Mouse (Mus musculus): ENCODE data around the gene Rhbdd2. TPM values are rescaled to one million over a fixed set of nuclear protein-coding genes. Genes with fewer than 3 reads are reported as not detected.

Gene Rhbdd2
- polyA plus RNA-seq, 1 experiment from 2014 or later = 55.9 TPM

GRCm38 (mm10) chr5:135649309-135649633 is 16.9 kb downstream of the Rhbdd2 start:
- no peak for DNase-seq (ENCODE audit: low spot score)

DNA sequence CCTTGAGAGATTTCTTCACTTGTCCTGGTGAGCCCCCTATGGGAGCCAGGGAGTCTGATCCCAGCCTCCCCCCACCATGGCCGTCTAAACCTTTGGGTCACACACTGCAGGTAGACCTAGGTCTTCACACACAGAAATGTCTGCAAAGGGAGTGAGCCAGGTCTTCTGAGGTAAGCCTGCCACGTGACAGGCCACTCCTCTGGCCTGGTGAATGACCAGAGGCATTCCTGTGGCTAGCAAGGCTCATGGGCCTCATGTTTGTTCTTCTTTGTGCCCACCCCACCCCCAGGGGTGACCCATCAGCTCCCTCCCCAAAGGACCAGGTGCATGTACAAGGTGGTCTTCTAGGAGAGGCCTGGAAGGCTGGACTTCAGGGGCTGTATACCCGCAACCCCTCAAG is 19.1 kb downstream of the Rhbdd2 start:
- 86% methylated on average over 3 of the region's 3 CpGs for WGBS
- no peak for ATAC-seq (replicated peaks; ENCODE audit: low FRiP score, low read depth)
- Histone ChIP-seq H3K27ac (no peak overlapping the region), H3K4me2 (ENCODE audit: low read length) (no peak overlapping the region), H3K9ac (ENCODE audit: low read depth, low read length) (no peak overlapping the region), H3K4me1 (replicated peaks; ENCODE audit: insufficient read depth, low read length) (no peaks in the 10 kb centered on the region), H3K36me3 (ENCODE audit: insufficient read depth, low read length) (no peaks in the 10 kb centered on the region), H3K27me3 (ENCODE audit: insufficient read depth, low read length) (no peaks in the 10 kb centered on the region), H3K4me3 (replicated peaks; ENCODE audit: low read depth, low read length) (no peak overlapping the region), H3K9me3 (replicated peaks; ENCODE audit: low read length) (no peaks in the 10 kb centered on the region)
- no peak for TF ChIP-seq CTCF (IDR thresholded peaks at IDR 0.05; ENCODE audit: low read depth)
- DNase-seq (ENCODE audit: low spot score) = no peak

More at GRCm38 (mm10) chr5:135649309-135649633, 16.9 kb downstream of the Rhbdd2 start:
- Histone ChIP-seq H3K4me3 (replicated peaks; ENCODE audit: low read depth, low read length) (no peak overlapping the region), H3K9me3 (replicated peaks; ENCODE audit: low read length) (no peaks in the 10 kb centered on the region), H3K36me3 (ENCODE audit: insufficient read depth, low read length) (no peaks in the 10 kb centered on the region), H3K9ac (ENCODE audit: low read depth, low read length) (no peak overlapping the region), H3K4me1 (replicated peaks; ENCODE audit: insufficient read depth, low read length) (no peaks in the 10 kb centered on the region), H3K4me2 (ENCODE audit: low read length) (no peak overlapping the region), H3K27ac (no peak overlapping the region), H3K27me3 (ENCODE audit: insufficient read depth, low read length) (no peaks in the 10 kb centered on the region)
- no peak for TF ChIP-seq CTCF (IDR thresholded peaks at IDR 0.05; ENCODE audit: low read depth)
- ATAC-seq (replicated peaks; ENCODE audit: low FRiP score, low read depth) = no peak
- 100% methylated on average over 1 of the region's 1 CpGs for WGBS

- H3K27ac ChIP-seq = no peak overlapping the region
- no peak for TF ChIP-seq CTCF (IDR thresholded peaks at IDR 0.05; ENCODE audit: low read depth)
These were observed 20.8 kb downstream of the Rhbdd2 start for GRCm38 (mm10) chr5:135653209-135653608.

DNA sequence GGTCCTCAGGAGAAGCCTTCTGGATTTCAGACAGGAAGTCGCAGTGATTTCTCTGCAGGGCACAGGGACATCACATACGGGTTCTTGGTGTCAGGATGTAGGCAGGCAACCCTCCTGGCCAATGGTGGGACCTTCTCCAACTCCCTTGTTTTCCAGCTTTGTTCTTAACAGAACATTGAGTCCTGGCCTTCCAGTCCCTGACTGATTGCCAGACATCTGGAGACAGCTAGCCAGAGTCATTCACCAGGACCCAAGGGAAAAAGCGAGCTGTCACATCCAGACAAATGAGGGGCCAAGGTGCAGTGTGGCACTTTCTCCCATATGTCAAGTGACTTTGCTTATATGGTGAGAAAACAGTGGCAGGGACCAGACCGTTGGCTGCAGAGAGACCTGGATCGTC is 23.6 kb downstream of the Rhbdd2 start:
- H3K36me3 ChIP-seq (ENCODE audit: insufficient read depth, low read length) = no peaks in the 10 kb centered on the region

More at GRCm38 (mm10) chr5:135653209-135653608, 20.8 kb downstream of the Rhbdd2 start:
- no peaks in the 10 kb centered on the region for H3K27me3 ChIP-seq (ENCODE audit: insufficient read depth, low read length)
- no peaks in the 10 kb centered on the region for H3K9me3 ChIP-seq (replicated peaks; ENCODE audit: low read length)
- no peaks in the 10 kb centered on the region for H3K36me3 ChIP-seq (ENCODE audit: insufficient read depth, low read length)
- no peak overlapping the region for H3K4me2 ChIP-seq (ENCODE audit: low read length)
- no peak for DNase-seq (ENCODE audit: low spot score)
- H3K9ac ChIP-seq (ENCODE audit: low read depth, low read length) = no peak overlapping the region
- ATAC-seq (replicated peaks; ENCODE audit: low FRiP score, low read depth) = no peak
- WGBS = 25% methylated on average over 2 of the region's 2 CpGs
- no peak overlapping the region for H3K4me3 ChIP-seq (replicated peaks; ENCODE audit: low read depth, low read length)
- H3K4me1 ChIP-seq (replicated peaks; ENCODE audit: insufficient read depth, low read length) = no peaks in the 10 kb centered on the region

GRCm38 (mm10) chr5:135657128-135657527 is 24.7 kb downstream of the Rhbdd2 start:
- Histone ChIP-seq H3K4me1 (replicated peaks; ENCODE audit: insufficient read depth, low read length) (no peaks in the 10 kb centered on the region), H3K27ac (no peak overlapping the region), H3K36me3 (ENCODE audit: insufficient read depth, low read length) (no peaks in the 10 kb centered on the region), H3K9ac (ENCODE audit: low read depth, low read length) (no peak overlapping the region), H3K4me2 (ENCODE audit: low read length) (no peak overlapping the region), H3K4me3 (replicated peaks; ENCODE audit: low read depth, low read length) (no peak overlapping the region), H3K27me3 (ENCODE audit: insufficient read depth, low read length) (no peaks in the 10 kb centered on the region), H3K9me3 (replicated peaks; ENCODE audit: low read length) (no peaks in the 10 kb centered on the region)
- DNase-seq (ENCODE audit: low spot score) (no peak), ATAC-seq (replicated peaks; ENCODE audit: low FRiP score, low read depth) (no peak)
- TF ChIP-seq CTCF (IDR thresholded peaks at IDR 0.05; ENCODE audit: low read depth) = no peak
- 90% methylated on average over 5 of the region's 5 CpGs for WGBS

More for the DNA sequence above, 23.6 kb downstream of the Rhbdd2 start:
- Histone ChIP-seq H3K4me3 (replicated peaks; ENCODE audit: low read depth, low read length) (no peak overlapping the region), H3K4me2 (ENCODE audit: low read length) (no peak overlapping the region), H3K27me3 (ENCODE audit: insufficient read depth, low read length) (no peaks in the 10 kb centered on the region), H3K9ac (ENCODE audit: low read depth, low read length) (no peak overlapping the region), H3K9me3 (replicated peaks; ENCODE audit: low read length) (no peaks in the 10 kb centered on the region), H3K4me1 (replicated peaks; ENCODE audit: insufficient read depth, low read length) (no peaks in the 10 kb centered on the region), H3K27ac (no peak overlapping the region)
- ATAC-seq (replicated peaks; ENCODE audit: low FRiP score, low read depth) (no peak), DNase-seq (ENCODE audit: low spot score) (no peak)
- 77% methylated on average over 5 of the region's 5 CpGs for WGBS
- no peak for TF ChIP-seq CTCF (IDR thresholded peaks at IDR 0.05; ENCODE audit: low read depth)

DNA sequence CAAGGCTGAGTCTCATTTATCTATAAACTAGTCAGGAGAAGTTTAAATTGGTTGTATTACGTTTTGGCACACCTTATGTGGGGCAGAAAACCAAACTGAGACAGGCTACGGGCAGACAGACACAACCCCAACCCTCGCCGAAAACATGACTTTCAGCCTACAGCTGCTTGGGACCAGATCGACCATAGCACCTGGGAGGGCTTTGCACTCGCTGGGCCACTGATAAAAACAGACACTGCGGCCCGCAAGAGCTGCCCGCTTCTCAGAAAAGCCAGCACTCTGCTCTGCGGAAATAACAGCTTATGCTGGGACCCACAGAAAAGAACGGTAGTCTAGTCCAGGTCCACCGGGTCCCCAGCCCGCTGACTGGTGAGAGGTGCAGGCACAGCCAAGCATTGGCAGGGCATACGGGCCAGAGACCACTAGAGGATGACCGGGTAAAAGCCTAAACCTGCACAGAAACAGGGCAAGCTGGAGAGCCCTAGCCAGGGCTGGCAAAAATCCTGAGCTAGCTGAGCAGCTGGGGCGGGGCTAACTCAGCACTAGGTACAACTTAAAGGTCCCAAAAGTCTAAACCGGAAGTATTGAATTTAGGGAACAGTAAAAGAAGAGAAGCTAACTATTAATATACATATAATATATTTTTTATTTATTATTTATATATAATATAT is 25.4 kb downstream of the Rhbdd2 start:
- WGBS = 56% methylated on average over 17 of the region's 17 CpGs
- ATAC-seq (replicated peaks; ENCODE audit: low FRiP score, low read depth) (no peak), DNase-seq (ENCODE audit: low spot score) (no peak)
- H3K4me3 ChIP-seq (replicated peaks; ENCODE audit: low read depth, low read length) = no peak overlapping the region
- no peaks in the 10 kb centered on the region for H3K36me3 ChIP-seq (ENCODE audit: insufficient read depth, low read length)
- H3K27ac ChIP-seq = no peak overlapping the region
- H3K9me3 ChIP-seq (replicated peaks; ENCODE audit: low read length) = no peaks in the 10 kb centered on the region
- H3K27me3 ChIP-seq (ENCODE audit: insufficient read depth, low read length) = no peaks in the 10 kb centered on the region
- TF ChIP-seq CTCF (IDR thresholded peaks at IDR 0.05; ENCODE audit: low read depth) = no peak
- H3K4me1 ChIP-seq (replicated peaks; ENCODE audit: insufficient read depth, low read length) = no peaks in the 10 kb centered on the region
- no peak overlapping the region for H3K9ac ChIP-seq (ENCODE audit: low read depth, low read length)
- no peak overlapping the region for H3K4me2 ChIP-seq (ENCODE audit: low read length)

GRCm38 (mm10) chr5:135659956-135660355 is 27.5 kb downstream of the Rhbdd2 start:
- Histone ChIP-seq H3K36me3 (ENCODE audit: insufficient read depth, low read length) (no peaks in the 10 kb centered on the region), H3K27ac (no peak overlapping the region), H3K4me2 (ENCODE audit: low read length) (no peak overlapping the region), H3K27me3 (ENCODE audit: insufficient read depth, low read length) (no peaks in the 10 kb centered on the region), H3K9ac (ENCODE audit: low read depth, low read length) (no peak overlapping the region), H3K4me1 (replicated peaks; ENCODE audit: insufficient read depth, low read length) (no peaks in the 10 kb centered on the region), H3K4me3 (replicated peaks; ENCODE audit: low read depth, low read length) (no peak overlapping the region), H3K9me3 (replicated peaks; ENCODE audit: low read length) (no peaks in the 10 kb centered on the region)
- DNase-seq (ENCODE audit: low spot score) (no peak), ATAC-seq (replicated peaks; ENCODE audit: low FRiP score, low read depth) (no peak)
- 63% methylated on average over 4 of the region's 4 CpGs for WGBS
- no peak for TF ChIP-seq CTCF (IDR thresholded peaks at IDR 0.05; ENCODE audit: low read depth)

Data from kidney, postnatal 0 days (tissue).